Mouse (Mus musculus) embryonic facial prominence, embryonic 11.5 days (tissue): Measurements from ENCODE around the gene Nol3. TPM values are rescaled to one million over a fixed set of nuclear protein-coding genes. Genes with fewer than 3 reads are reported as not detected.

Experiments used
- ATAC-seq: fragments of 200-750 bp; cut with Nextera tagmentation; replicated peaks from 2 replicates; pipeline ENCODE4 v1.8.0; 2017; ENCODE audit warnings: low read depth; ENCODE audit not compliant: insufficient number of reproducible peaks, low FRiP score, low TSS enrichment
- DNase-seq: peaks from one replicate; pipeline ENCODE4 v3.0.0-alpha.2; 2015; ENCODE audit warnings: low spot score
- H3K27ac ChIP-seq: fragments of 300-500 bp; sonication (generic); replicated peaks from 2 replicates; pipeline ENCODE4 v1.5.1; 2014; ENCODE audit warnings: mild to moderate bottlenecking, low read depth, low read length, control low read depth
- H3K27me3 ChIP-seq: fragments of 300-500 bp; sonication (generic); 2 replicates; pipeline ENCODE4 v1.6.1; 2014; ENCODE audit warnings: mild to moderate bottlenecking, low read length, moderate library complexity, mixed read lengths; ENCODE audit not compliant: control insufficient read depth, insufficient read depth
- H3K36me3 ChIP-seq: fragments of 300-500 bp; sonication (generic); replicated peaks from 2 replicates; pipeline ENCODE4 v1.6.1; 2014; ENCODE audit warnings: low read depth, mild to moderate bottlenecking, low read length, moderate library complexity, mixed read lengths; ENCODE audit not compliant: control insufficient read depth, insufficient read depth
- H3K4me1 ChIP-seq: fragments of 300-500 bp; sonication (generic); 2 replicates; pipeline ENCODE4 v1.6.1; 2014; ENCODE audit warnings: low read length, mixed read lengths; ENCODE audit not compliant: control insufficient read depth, insufficient read depth
- H3K4me2 ChIP-seq: fragments of 300-500 bp; sonication (generic); 2 replicates; pipeline ENCODE4 v1.6.1; 2014; ENCODE audit warnings: low read depth, mild to moderate bottlenecking, control low read depth, low read length, moderate library complexity
- H3K4me3 ChIP-seq: fragments of 300-500 bp; sonication (generic); 2 replicates; pipeline ENCODE4 v1.5.1; 2014; ENCODE audit warnings: low read depth, low read length, control low read depth
- H3K9ac ChIP-seq: fragments of 300-500 bp; sonication (generic); replicated peaks from 2 replicates; pipeline ENCODE4 v1.6.1; 2014; ENCODE audit warnings: mild to moderate bottlenecking, control low read depth, low read length
- H3K9me3 ChIP-seq: fragments of 300-500 bp; sonication (generic); replicated peaks from 2 replicates; pipeline ENCODE4 v1.6.1; 2016; ENCODE audit warnings: mild to moderate bottlenecking, low read length, inconsistent platforms, mixed read lengths; ENCODE audit not compliant: control insufficient read depth
- WGBS: fragments of 180-500 bp; shearing (Covaris S2); extraction: QIAGEN DNeasy Blood & Tissue Kit; methylation state at CpG from one replicate; pipeline ENCODE4 v1.1.7; 2014; 5-methylcytosine and 5-hydroxymethylcytosine counted together
- polyA plus RNA-seq: library from polyadenylated mRNA; unstranded; fragments of >200 nt; fragmentation: Nextera tagmentation; extraction: Ambion mirVana; gene quantifications from 2 replicates; pipeline ENCODE4 v1.2.1, GENCODE M21; 2014

Gene Nol3
- polyA plus RNA-seq, 1 experiment from 2014 or later: 0.84 TPM

DNA sequence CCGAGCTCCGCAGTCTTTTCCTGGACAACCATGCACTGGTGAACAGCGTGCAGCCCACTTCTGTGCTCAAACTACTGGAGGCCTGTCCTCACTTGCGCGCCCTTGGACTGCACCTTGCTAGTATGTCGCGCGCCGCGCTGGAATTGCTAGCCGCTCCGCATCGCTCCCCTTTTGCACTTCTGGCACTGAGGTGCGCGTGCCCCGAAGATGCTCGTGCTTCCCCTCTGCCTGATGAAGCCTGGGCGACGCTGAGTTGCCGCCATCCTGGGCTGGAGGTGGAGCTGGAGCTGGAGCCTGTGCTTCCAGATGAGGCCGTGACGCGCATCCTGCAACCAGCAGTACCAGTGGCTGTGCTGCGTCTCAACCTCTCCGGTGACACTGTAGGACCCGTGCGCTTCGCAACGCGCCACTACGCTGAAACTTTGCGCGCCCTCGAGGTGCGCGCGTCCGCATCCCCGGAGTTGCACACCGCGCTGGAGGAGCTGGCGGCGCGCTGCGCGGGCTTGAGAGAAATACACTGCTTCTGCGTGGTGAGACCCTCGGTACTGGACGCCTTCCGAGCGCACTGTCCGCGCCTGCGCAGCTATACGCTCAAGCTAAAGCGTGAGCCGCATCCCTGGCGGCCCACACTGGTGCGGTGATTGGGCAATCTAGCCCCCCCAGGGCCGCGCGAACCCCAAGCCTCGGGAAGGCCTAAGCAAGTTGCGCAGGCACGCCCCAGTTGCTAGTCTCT lies 7.4 kb upstream of the Nol3 start:
- Histone ChIP-seq H3K27ac (no peak overlapping the region), H3K4me1 (peaks cover 2% of the 10 kb centered on the region; the same call in 1 of the 2 replicates), H3K9me3 (no peaks in the 10 kb centered on the region), H3K9ac (peak overlapping the region; percentile 29), H3K4me3 (peak overlapping the region; percentile 41), H3K36me3 (no peaks in the 10 kb centered on the region), H3K4me2 (peak overlapping the region; percentile 72), H3K27me3 (peaks cover 84% of the 10 kb centered on the region)
- DNase-seq (peak; percentile 87), ATAC-seq (peak; percentile 64)
- WGBS: under 1% methylated on average over 65 of the region's 65 CpGs

DNA sequence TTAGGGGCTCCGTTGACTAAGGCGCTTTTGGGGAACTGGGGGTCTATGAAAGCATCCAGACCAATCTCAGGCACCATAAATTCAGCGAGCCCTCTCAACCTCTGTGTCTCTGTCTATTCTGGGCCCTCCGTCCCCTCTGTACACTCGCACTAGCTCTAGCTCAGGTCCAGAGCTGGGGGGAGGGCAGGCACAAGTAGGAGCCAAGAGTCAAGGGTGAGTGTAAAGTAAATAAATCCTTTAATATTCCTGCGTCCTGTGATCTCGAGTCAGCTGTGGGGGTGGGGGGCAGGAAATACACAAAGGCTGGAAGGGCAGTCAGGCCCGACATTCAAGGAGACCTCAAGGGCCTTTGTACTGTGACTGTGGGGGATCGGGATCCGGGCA lies 6.9 kb upstream of the Nol3 start:
- WGBS: under 1% methylated on average over 10 of the region's 10 CpGs
- Histone ChIP-seq H3K4me2 (peak overlapping the region; percentile 72), H3K4me1 (peaks cover 2% of the 10 kb centered on the region; the same call in 1 of the 2 replicates), H3K4me3 (peak overlapping the region; percentile 41), H3K36me3 (no peaks in the 10 kb centered on the region), H3K9ac (peak overlapping the region; percentile 29), H3K27ac (no peak overlapping the region), H3K9me3 (no peaks in the 10 kb centered on the region), H3K27me3 (peaks cover 82% of the 10 kb centered on the region)
- DNase-seq: no peak
- ATAC-seq: no peak

- ATAC-seq: no peak
- Histone ChIP-seq H3K9ac (peak within 1 kb of the TSS; percentile 37), H3K4me2 (peak within 1 kb of the TSS; percentile 72), H3K36me3 (no peaks in the 10 kb centered on the region), H3K27ac (no peak within 1 kb of the TSS), H3K4me1 (peaks cover 2% of the 10 kb centered on the region; the same call in 1 of the 2 replicates), H3K4me3 (peak within 1 kb of the TSS; percentile 41), H3K27me3 (peaks cover 83% of the 10 kb centered on the region), H3K9me3 (no peaks in the 10 kb centered on the region)
- under 1% methylated on average over 41 of the region's 42 CpGs for WGBS
- no peak for DNase-seq
Measured at GRCm38 (mm10) chr8:105269461-105269947, 6.4 kb upstream of the Nol3 start, which contains the start of gene Hsf4. Gene Hsf4 (plus strand): TSS chr8:105269801.

DNA sequence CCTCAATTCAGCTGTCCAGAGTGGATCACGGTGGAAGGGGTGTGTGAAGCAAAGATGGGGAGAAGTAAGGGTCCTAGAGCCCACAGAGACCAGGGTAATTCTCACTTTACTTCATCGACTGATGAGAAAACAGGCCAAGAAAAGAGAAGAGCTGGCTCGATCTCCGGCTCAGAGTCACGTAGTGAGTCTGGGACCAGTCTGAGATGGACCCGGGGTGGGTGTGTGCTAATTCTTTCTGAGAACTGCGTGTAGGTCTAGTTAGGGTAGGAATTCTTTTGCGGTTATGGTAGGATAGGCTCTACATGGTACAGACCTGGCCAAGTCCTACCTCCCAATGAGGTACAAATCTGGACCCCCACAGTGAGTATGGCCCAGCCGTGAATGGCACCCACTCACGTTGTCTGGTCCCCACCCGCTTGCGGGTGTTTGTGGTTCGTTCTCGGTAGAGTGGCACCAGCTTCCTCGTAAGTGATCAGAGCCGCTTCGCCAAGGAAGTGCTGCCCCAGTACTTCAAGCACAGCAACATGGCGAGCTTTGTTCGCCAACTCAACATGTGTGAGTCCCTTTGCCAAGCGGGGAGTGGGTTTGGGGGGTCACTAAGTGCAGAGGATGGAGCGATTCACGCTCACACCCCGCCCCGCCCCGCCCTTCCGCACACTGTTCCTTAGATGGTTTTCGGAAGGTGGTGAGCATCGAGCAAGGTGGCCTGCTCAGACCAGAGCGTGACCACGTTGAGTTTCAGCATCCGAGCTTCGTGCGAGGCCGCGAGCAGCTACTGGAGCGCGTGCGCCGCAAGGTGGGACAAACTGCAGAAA lies 5.6 kb upstream of the Nol3 start:
- no peak for DNase-seq
- WGBS: 2% methylated on average over 39 of the region's 39 CpGs

GRCm38 (mm10) chr8:105270916-105271186 lies 5.1 kb upstream of the Nol3 start:
- no peak overlapping the region for H3K9ac ChIP-seq
- ATAC-seq: no peak

More for the DNA sequence above, 5.6 kb upstream of the Nol3 start:
- Histone ChIP-seq H3K4me1 (peaks cover 2% of the 10 kb centered on the region; the same call in 1 of the 2 replicates), H3K9me3 (no peaks in the 10 kb centered on the region), H3K9ac (no peak overlapping the region; the same call in 1 of the 2 replicates), H3K36me3 (no peaks in the 10 kb centered on the region), H3K27me3 (peaks cover 89% of the 10 kb centered on the region), H3K27ac (no peak overlapping the region), H3K4me3 (peak overlapping the region; percentile 41), H3K4me2 (peak overlapping the region; percentile 72)
- no peak for ATAC-seq

DNA sequence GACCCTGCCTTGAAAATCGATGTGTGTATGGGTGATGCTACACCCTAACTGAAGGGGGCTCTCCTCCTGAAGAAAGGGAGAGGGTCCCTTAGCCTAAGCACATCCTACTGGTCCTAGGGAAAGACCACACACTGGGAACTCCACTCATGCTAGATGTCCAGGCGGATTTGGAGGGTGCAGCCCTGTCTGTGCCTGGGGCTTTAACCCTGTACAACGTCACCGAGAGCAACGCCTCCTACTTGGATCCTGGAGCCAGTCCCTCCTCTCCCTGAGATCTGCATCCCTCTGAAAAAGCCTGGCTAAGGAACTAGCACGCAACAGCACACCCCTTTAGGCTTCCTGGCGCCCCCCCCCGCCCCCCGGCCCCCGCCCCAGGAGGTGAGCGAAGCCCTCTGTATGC lies 553 bp upstream of the Nol3 start:
- peaks cover 87% of the 10 kb centered on the region for H3K27me3 ChIP-seq
- DNase-seq: no peak
- H3K4me2 ChIP-seq: no peak overlapping the region
- H3K4me3 ChIP-seq: peak overlapping the region; percentile 30; the same call in 1 of the 2 replicates
- H3K27ac ChIP-seq: no peak overlapping the region
- no peaks in the 10 kb centered on the region for H3K9me3 ChIP-seq
- ATAC-seq: no peak
- no peak overlapping the region for H3K9ac ChIP-seq
- H3K4me1 ChIP-seq: peaks cover 8% of the 10 kb centered on the region
- no peaks in the 10 kb centered on the region for H3K36me3 ChIP-seq
- 6% methylated on average over 10 of the region's 11 CpGs for WGBS

More at GRCm38 (mm10) chr8:105270916-105271186, 5.1 kb upstream of the Nol3 start:
- DNase-seq: no peak
- Histone ChIP-seq H3K27me3 (peaks cover 90% of the 10 kb centered on the region), H3K4me2 (no peak overlapping the region; the same call in 1 of the 2 replicates), H3K27ac (no peak overlapping the region), H3K4me3 (no peak overlapping the region), H3K36me3 (no peaks in the 10 kb centered on the region), H3K9me3 (no peaks in the 10 kb centered on the region), H3K4me1 (peaks cover 6% of the 10 kb centered on the region)
- 2% methylated on average over 11 of the region's 11 CpGs for WGBS

DNA sequence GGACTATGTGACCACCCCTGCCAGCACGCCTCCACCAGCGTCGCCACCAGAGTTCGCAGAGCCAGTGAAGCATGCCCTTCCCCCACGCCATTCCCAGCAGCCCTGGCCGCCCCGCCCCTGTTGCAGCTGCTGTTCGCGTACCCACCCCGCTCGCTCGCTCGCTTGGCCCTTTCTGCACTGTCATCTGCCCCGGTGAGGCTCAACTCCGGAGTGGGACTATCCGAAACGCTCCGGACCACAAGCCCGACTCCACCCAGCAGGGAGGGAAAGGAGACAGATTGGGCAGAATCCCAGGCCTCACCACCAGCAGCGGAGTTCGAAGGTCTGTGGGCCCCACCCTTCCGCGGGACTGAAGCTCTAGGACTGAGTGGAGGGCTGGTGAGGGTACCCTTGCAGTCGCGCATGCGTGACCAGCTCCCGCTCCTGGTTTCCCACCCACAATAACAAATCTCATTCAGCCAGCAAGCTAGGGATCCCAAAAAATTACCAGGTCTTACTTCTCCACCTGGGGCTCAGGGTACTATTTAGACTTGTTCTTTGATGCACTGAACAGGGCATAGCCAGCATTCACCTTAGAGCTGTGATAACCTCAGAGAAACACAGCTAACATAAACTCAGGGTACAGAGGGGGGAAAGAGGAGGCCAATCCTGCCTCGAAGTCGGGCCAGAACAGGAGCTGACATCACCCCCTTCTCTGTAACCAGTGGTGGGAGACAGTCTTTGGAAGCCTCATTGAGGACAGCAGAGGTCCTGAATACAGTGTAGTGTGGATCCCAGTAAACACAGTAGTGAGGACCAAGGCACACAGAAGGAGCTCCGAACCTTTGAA lies 566 bp downstream of the Nol3 start:
- peak; percentile 66 for DNase-seq
- Histone ChIP-seq H3K4me1 (peaks cover 8% of the 10 kb centered on the region), H3K9me3 (no peaks in the 10 kb centered on the region), H3K27ac (no peak overlapping the region), H3K4me3 (peak overlapping the region; percentile 30), H3K27me3 (peaks cover 76% of the 10 kb centered on the region), H3K36me3 (no peaks in the 10 kb centered on the region; the same call in 1 of the 2 replicates), H3K9ac (0 out of 2 replicates have a peak overlapping the region, but pooled peaks have one; percentile 30), H3K4me2 (peak overlapping the region; percentile 71)
- peak; percentile 45 for ATAC-seq
- 2% methylated on average over 30 of the region's 30 CpGs for WGBS
